Mouse (Mus musculus): ENCODE measurements around the gene Grk4. TPM values are rescaled to one million over a fixed set of nuclear protein-coding genes. Genes with fewer than 3 reads are reported as not detected.
A peak's percentile ranks its signal among the peaks of the same experiment; 100 is the strongest.
"Not testable (repeated sequence)": the region's sequence is repeated elsewhere in the genome, so short reads cannot be mapped to it uniquely, and the experiment has no call there.

Gene Grk4
- polyA plus RNA-seq, 1 experiment from 2014 or later, result 3.8 TPM

DNA sequence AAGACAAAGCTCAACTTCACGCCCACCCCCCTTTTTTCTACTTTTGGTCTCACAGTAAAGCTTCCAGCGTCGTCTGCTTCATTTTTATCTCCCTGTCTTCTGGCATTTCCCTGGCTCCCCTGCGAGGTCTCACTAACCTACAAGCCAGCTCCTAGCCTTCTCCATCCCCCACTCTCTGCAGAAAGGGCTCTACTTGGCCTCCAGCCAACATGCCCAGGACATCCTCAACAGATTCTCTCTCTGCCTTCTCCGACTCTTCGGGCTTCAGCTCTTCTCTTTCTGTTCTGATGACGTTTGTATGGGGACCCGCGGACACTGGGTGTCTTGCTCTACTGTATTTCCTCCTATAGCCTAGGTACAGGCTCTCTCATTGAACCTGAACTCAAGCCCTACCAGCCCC lies 5.3 kb upstream of the Grk4 start:
- WGBS, result 82% methylated on average over 9 of the region's 9 CpGs
- Histone ChIP-seq H3K4me1 (replicated peaks) (peaks cover 8% of the 10 kb centered on the region), H3K4me3 (no peak overlapping the region), H3K27me3 (no peaks in the 10 kb centered on the region), H3K9me3 (no peaks in the 10 kb centered on the region), H3K4me2 (no peak overlapping the region), H3K27ac (replicated peaks) (no peak overlapping the region), H3K9ac (no peak overlapping the region), H3K36me3 (peaks cover 62% of the 10 kb centered on the region)
- no peak for ATAC-seq (ENCODE audit: low FRiP score, low read depth)

DNA sequence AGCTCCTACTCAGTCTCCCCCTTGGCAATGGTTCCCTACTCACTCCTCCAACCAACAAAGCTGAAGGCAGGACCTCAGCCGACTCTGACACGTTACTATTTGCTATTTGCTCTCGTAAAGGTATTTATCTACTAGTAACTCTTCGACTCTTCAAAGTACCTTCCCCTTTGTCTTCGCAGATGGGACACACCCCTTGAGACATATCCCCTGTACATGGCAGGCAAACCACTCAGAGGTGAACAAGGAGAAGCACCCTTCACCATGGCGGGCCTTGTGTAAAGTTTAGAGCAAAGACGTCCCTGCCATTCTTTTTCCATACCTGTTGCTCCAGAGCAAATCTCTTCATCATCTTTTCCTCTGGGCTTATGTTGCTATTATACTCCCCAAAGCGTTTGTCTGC lies 2.6 kb upstream of the Grk4 start:
- WGBS, result 97% methylated on average over 8 of the region's 8 CpGs
- H3K27me3 ChIP-seq, result no peaks in the 10 kb centered on the region
- peaks cover 15% of the 10 kb centered on the region for H3K4me1 ChIP-seq (replicated peaks)
- H3K4me3 ChIP-seq, result no peak overlapping the region
- no peak for ATAC-seq (ENCODE audit: low FRiP score, low read depth)
- H3K27ac ChIP-seq (replicated peaks), result no peak overlapping the region
- H3K9ac ChIP-seq, result no peak overlapping the region
- H3K4me2 ChIP-seq, result no peak overlapping the region
- H3K36me3 ChIP-seq, result peaks cover 37% of the 10 kb centered on the region
- H3K9me3 ChIP-seq, result no peaks in the 10 kb centered on the region

DNA sequence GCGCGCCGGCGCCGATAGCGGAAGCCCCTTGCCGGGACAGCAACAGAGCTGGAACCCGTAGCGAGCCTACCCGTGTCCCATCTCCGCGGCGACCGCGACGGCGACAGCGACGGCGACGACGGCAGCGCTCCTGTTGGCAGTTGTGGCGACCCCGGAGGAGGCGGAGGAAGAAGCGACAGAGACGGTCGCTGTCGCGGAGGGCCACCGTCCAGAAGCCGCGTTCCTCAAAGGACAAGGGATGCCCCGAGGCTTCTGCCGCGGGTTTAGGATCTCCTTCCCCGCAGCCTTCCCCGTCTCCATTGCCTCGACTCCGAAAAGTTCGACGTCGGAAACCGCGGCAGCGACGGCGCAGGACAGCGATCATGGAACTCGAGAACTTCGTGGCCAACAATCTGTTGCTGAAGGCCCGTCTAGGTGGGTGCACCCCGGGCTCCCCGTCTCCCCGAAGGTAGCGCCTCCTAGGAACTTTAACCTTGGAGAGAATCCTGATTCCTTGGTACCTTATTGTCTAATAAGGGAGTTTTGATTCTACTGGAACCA lies 482 bp downstream of the Grk4 start:
- peaks cover 15% of the 10 kb centered on the region for H3K4me1 ChIP-seq (replicated peaks)
- no peak for ATAC-seq (ENCODE audit: low FRiP score, low read depth)
- peaks cover 9% of the 10 kb centered on the region for H3K36me3 ChIP-seq
- WGBS, result under 1% methylated on average over 47 of the region's 57 CpGs
- H3K27ac ChIP-seq (replicated peaks), result peak overlapping the region; percentile 78
- H3K27me3 ChIP-seq, result no peaks in the 10 kb centered on the region
- H3K4me2 ChIP-seq, result peak overlapping the region; percentile 55
- no peaks in the 10 kb centered on the region for H3K9me3 ChIP-seq
- peak overlapping the region; percentile 55 for H3K9ac ChIP-seq
- peak overlapping the region; percentile 59 for H3K4me3 ChIP-seq

DNA sequence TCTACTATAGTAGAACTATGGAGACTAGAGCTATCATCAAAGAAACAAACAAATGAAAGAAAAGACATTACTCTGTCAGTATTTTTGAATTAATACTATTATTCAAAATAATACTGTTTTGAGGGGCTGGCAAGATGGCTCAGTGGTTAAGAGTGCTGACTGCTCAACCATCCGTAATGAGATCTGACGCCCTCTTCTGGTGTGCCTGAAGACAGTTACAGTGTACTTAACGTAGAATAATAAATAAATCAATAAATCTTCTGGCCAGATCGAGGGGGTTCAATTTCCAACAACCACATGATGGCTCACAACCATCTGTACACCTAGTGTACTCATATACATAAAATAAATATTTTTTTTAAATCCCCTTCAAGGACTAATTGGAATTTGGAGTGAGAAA lies 1.7 kb downstream of the Grk4 start:
- Histone ChIP-seq H3K27ac (replicated peaks) (no peak overlapping the region), H3K36me3 (no peaks in the 10 kb centered on the region), H3K4me2 (no peak overlapping the region), H3K4me1 (replicated peaks) (peaks cover 15% of the 10 kb centered on the region), H3K4me3 (0 out of 2 replicates have a peak overlapping the region, but pooled peaks have one; percentile 4), H3K27me3 (no peaks in the 10 kb centered on the region), H3K9me3 (no peaks in the 10 kb centered on the region), H3K9ac (no peak overlapping the region)
- WGBS, result 82% methylated on average over 4 of the region's 4 CpGs
- no peak for ATAC-seq (ENCODE audit: low FRiP score, low read depth)

DNA sequence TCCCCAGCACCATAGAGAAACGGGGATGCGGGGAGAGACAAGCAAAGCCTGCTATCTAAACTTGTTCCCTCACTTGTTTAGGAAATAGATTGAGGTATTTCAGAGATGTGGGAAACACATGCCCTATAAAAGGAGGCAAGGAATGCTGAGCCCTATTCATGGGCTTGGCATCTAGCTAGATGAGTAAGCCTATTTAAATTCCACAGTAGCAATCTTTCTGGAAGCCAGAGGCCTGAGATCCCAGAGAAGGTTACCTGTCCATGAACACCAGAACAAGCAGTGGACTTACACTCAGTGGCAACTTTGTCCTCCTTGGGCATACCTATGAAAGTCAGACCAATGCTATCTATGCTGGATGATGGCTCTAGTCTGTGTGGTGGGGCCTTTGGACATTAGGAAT lies 3.1 kb downstream of the Grk4 start:
- no peak overlapping the region for H3K9ac ChIP-seq
- WGBS, result 100% methylated on average over 2 of the region's 2 CpGs
- H3K27me3 ChIP-seq, result no peaks in the 10 kb centered on the region
- H3K4me1 ChIP-seq (replicated peaks), result peaks cover 15% of the 10 kb centered on the region
- H3K27ac ChIP-seq (replicated peaks), result no peak overlapping the region
- H3K36me3 ChIP-seq, result no peaks in the 10 kb centered on the region
- no peak overlapping the region for H3K4me3 ChIP-seq
- no peaks in the 10 kb centered on the region for H3K9me3 ChIP-seq
- no peak overlapping the region for H3K4me2 ChIP-seq
- no peak for ATAC-seq (ENCODE audit: low FRiP score, low read depth)

DNA sequence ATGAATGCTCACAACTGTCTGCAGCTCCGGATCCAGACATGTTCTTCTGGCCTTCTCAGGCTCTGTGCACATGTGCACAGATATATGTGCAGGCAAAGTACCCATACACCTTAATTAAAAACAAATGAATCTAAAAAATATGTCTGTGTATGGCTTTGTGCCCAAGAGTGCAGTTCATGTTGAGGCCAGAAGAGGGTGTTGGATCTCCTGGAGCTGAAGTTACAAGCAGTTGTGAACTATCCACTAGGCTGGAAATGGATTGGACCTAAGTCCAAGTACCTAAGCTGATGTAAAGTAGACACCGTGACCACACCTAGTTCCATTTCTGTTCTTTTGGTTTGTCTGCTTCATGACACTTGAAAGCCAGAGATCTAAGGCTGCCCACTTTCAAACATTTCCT lies 9.3 kb downstream of the Grk4 start:
- H3K4me2 ChIP-seq, result no peak overlapping the region
- 79% methylated on average over 2 of the region's 2 CpGs for WGBS
- no peak overlapping the region for H3K4me3 ChIP-seq
- H3K4me1 ChIP-seq (replicated peaks), result no peaks in the 10 kb centered on the region
- ATAC-seq (ENCODE audit: low FRiP score, low read depth), result no peak
- no peaks in the 10 kb centered on the region for H3K27me3 ChIP-seq
- no peaks in the 10 kb centered on the region for H3K36me3 ChIP-seq
- H3K27ac ChIP-seq (replicated peaks), result no peak overlapping the region
- no peaks in the 10 kb centered on the region for H3K9me3 ChIP-seq
- no peak overlapping the region for H3K9ac ChIP-seq

DNA sequence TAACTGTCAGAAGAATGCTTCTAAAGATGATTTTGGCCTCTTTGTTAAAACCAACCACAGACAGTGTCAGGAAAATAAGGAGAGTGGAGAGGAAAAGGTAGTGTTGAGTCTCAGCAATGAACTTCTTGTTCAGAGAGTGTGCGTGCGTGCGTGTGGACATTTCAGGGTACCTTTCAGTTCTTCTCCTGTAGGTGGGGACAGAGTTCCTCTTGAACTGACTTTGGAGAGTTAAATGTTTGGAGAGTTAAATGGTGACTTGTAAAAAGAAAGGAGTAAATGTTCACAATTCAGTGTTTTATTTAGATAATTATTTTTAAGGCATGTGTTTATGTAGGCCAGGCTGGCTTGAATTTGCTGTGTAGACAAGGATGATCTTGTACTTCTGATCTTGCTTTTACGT lies 10.1 kb downstream of the Grk4 start:
- Histone ChIP-seq H3K27ac (replicated peaks) (no peak overlapping the region), H3K36me3 (no peaks in the 10 kb centered on the region), H3K9me3 (no peaks in the 10 kb centered on the region), H3K4me3 (no peak overlapping the region), H3K4me1 (replicated peaks) (no peaks in the 10 kb centered on the region), H3K4me2 (no peak overlapping the region), H3K27me3 (no peaks in the 10 kb centered on the region), H3K9ac (no peak overlapping the region)
- no peak for ATAC-seq (ENCODE audit: low FRiP score, low read depth)
- 87% methylated on average over 4 of the region's 4 CpGs for WGBS

DNA sequence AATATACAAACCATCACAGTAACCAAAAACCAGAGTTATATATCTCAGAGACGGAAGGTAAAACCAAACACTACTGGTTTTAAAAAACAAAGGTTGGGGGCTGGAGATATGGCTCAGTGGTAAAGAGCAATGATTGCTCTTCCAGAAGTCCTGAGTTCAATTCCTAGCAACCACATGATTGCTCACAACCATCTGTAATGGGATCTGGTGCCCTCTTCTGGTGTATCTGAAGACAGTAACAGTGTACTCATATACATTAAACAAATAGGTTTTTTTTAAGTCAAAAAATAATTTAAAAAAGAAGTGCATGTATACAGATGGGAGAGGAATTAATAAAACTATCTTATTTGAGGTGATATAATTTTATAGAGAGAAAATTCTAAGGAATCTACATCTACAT lies 29.7 kb downstream of the Grk4 start:
- ATAC-seq (ENCODE audit: low FRiP score, low read depth), result no peak
- WGBS, result 98% methylated on average over 1 of the region's 1 CpGs

DNA sequence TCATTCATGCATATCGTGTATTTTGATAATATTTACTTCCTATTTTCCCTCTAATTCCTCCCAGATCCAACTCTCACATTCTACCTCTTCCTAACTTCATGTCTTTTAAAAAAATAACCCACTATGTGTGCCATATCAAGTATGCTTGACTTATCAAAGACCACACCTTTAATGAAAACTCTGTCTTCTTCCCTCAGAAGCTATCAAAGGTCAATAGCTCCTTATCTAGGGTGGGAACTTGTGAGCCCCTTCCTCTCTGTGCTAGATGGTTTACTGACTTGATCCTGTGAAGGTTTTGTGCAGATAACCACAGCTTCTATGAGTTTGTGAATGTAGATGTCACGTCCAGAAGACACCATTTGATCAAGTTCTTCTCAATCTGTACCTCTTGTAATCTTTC lies 32.6 kb downstream of the Grk4 start:
- H3K27me3 ChIP-seq, result no peaks in the 10 kb centered on the region
- H3K4me3 ChIP-seq, result no peak overlapping the region
- no peaks in the 10 kb centered on the region for H3K9me3 ChIP-seq
- H3K27ac ChIP-seq (replicated peaks), result no peak overlapping the region
- no peaks in the 10 kb centered on the region for H3K4me1 ChIP-seq (replicated peaks)
- ATAC-seq (ENCODE audit: low FRiP score, low read depth), result no peak
- WGBS, result 70% methylated on average over 2 of the region's 2 CpGs
- H3K4me2 ChIP-seq, result no peak overlapping the region
- no peaks in the 10 kb centered on the region for H3K36me3 ChIP-seq
- H3K9ac ChIP-seq, result no peak overlapping the region

More for the DNA sequence above, 29.7 kb downstream of the Grk4 start:
- Histone ChIP-seq H3K36me3 (no peaks in the 10 kb centered on the region), H3K27ac (replicated peaks) (no peak overlapping the region), H3K4me3 (no peak overlapping the region), H3K27me3 (no peaks in the 10 kb centered on the region), H3K9ac (no peak overlapping the region), H3K4me2 (no peak overlapping the region), H3K4me1 (replicated peaks) (no peaks in the 10 kb centered on the region), H3K9me3 (no peaks in the 10 kb centered on the region)

DNA sequence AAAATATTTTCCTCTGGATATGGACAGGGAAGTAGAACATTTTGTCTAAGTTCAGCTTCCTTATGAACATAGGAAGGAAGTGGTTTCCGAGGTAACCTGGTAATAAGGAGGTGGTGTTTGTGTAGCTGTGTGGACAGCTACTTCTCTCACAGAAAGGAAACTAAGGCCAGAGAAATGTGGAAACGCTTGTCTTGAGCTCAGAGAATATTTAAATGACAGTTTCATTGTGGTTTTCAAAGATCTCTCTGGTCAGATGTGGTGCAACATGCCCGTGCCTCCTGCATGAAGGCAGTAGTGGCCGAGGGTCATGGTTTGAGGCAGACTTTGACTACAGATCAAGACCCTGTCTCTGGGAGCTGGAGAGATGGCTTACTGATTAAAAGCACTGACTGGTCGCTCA lies 35.3 kb downstream of the Grk4 start:
- no peaks in the 10 kb centered on the region for H3K27me3 ChIP-seq
- no peak for ATAC-seq (ENCODE audit: low FRiP score, low read depth)
- no peak overlapping the region for H3K4me2 ChIP-seq
- H3K9me3 ChIP-seq, result no peaks in the 10 kb centered on the region
- H3K4me3 ChIP-seq, result no peak overlapping the region
- H3K27ac ChIP-seq (replicated peaks), result no peak overlapping the region
- no peak overlapping the region for H3K9ac ChIP-seq
- no peaks in the 10 kb centered on the region for H3K36me3 ChIP-seq
- 81% methylated on average over 5 of the region's 5 CpGs for WGBS
- H3K4me1 ChIP-seq (replicated peaks), result no peaks in the 10 kb centered on the region

DNA sequence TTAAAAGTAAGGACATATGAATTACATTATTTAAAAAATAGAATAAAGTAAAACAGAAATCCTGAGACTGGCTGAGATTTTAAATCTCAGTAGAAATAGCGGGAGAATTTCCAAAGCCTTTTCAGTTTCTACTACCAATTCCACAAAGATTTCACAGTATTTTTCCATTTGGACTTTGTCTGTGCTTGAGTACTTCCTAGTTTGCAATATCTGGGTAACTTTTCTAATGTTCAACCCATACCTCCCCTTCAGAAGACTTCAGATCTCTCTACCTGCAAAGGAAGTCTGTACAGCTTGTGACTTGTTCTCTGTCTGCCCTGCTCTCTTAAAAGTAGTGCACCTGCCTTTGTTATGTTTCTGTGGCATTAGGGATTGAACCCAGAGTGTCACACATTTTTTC lies 48.3 kb downstream of the Grk4 start:
- no peak for ATAC-seq (ENCODE audit: low FRiP score, low read depth)
- Histone ChIP-seq H3K27me3 (no peaks in the 10 kb centered on the region), H3K9ac (no peak overlapping the region), H3K4me2 (no peak overlapping the region), H3K9me3 (no peaks in the 10 kb centered on the region), H3K36me3 (no peaks in the 10 kb centered on the region), H3K27ac (replicated peaks) (no peak overlapping the region), H3K4me3 (no peak overlapping the region), H3K4me1 (replicated peaks) (no peaks in the 10 kb centered on the region)
- 95% methylated on average over 1 of the region's 1 CpGs for WGBS

DNA sequence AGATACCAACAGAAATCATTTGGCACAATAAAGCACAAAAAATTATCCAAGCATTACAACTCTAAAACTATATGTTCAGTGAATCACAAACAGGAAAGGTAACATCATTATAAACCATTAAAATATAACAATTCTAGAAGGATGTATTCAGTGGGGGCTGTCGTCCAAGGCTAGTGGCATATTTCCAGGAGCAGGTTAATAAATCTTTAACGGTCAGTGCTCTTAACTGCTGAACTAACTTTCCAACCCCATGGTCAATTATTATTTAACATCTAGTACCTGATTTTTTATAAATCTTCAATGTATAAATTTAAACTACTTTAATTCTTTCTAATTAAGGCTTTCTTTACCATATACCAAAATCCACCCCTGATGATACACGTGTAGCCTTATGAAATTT lies 54.2 kb downstream of the Grk4 start:
- not testable (repeated sequence) for H3K4me3 ChIP-seq; ATAC-seq (ENCODE audit: low FRiP score, low read depth); H3K36me3 ChIP-seq; H3K9ac ChIP-seq; H3K9me3 ChIP-seq; H3K4me2 ChIP-seq; H3K27me3 ChIP-seq; H3K4me1 ChIP-seq (replicated peaks); H3K27ac ChIP-seq (replicated peaks)
- 82% methylated on average over 3 of the region's 3 CpGs for WGBS

DNA sequence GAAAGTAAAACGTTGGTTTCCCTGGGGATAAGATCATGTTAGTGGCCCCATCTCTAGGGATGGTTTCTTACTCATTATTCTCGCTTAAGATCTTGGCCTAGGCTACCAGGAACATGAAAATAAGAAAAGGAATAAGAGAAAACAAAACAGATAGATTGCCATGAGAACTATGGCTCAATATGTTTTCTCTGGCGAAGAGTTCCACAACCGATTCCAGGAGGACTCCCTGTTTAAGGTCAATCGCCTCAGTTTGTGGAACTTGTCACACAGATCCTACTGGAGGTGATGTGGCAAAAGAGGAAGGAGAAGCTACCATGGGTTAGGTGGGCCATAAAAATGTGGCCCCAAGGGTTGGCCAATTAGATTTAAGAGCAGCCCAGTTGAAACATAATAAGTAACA lies 54.6 kb downstream of the Grk4 start:
- H3K27me3 ChIP-seq, result no peaks in the 10 kb centered on the region
- no peaks in the 10 kb centered on the region for H3K36me3 ChIP-seq
- H3K9ac ChIP-seq, result no peak overlapping the region
- no peaks in the 10 kb centered on the region for H3K9me3 ChIP-seq
- no peak overlapping the region for H3K4me2 ChIP-seq
- ATAC-seq (ENCODE audit: low FRiP score, low read depth), result no peak
- WGBS, result 85% methylated on average over 5 of the region's 5 CpGs
- H3K4me1 ChIP-seq (replicated peaks), result no peaks in the 10 kb centered on the region
- no peak overlapping the region for H3K27ac ChIP-seq (replicated peaks)
- H3K4me3 ChIP-seq, result no peak overlapping the region
